Mouse (Mus musculus): Measurements from ENCODE around the gene Nin. TPM values are rescaled to one million over a fixed set of nuclear protein-coding genes. Genes with fewer than 3 reads are reported as not detected.
"Not testable (repeated sequence)": the region's sequence is repeated elsewhere in the genome, so short reads cannot be mapped to it uniquely, and the experiment has no call there.

The Nin gene
- total RNA-seq (2021) = 10 to 100 TPM; 36.7 to 39.8 TPM
- long read RNA-seq, experiment 1, full-length matches to known transcripts = 1 of 8 reads
- long read RNA-seq, experiment 1, partial matches to known transcripts = 1 of 8 reads
- long read RNA-seq, experiment 1, other reads (novel, unspliced or antisense) = 6 of 8 reads
- long read RNA-seq, experiment 2, partial matches to known transcripts = 1 of 10 reads
- long read RNA-seq, experiment 2, other reads (novel, unspliced or antisense) = 9 of 10 reads

GRCm38 (mm10) chr12:70113351-70113750 is at the start of gene Nin:
Nin (minus strand) TSS chr12:70113717.
- DNase-seq (ENCODE audit: low spot score in 2 of 2) = no peak

DNA sequence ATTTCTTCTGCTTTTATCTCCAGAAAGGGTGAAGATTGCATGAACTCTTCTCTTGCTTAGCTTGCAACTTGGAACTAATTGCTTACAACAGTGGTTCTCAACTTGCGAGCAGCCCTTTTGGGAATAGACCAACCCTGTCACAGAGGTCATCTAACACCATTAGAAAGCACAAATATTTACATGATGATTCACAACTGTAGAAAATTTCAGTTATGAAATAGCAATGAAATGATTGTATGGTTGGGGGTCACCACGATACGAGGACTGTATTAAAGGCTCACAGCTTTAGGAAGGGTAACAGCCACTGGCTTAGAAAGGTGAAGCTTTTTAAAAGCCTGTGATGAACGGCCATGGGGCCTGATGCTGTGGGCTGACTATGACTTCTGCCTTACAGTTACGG is 47.5 kb upstream of the Nin start:
- DNase-seq (ENCODE audit: low spot score in 2 of 2) = no peak

GRCm38 (mm10) chr12:70157292-70158066 is 44.0 kb upstream of the Nin start:
- DNase-seq (ENCODE audit: low spot score in 2 of 2) = no peak

DNA sequence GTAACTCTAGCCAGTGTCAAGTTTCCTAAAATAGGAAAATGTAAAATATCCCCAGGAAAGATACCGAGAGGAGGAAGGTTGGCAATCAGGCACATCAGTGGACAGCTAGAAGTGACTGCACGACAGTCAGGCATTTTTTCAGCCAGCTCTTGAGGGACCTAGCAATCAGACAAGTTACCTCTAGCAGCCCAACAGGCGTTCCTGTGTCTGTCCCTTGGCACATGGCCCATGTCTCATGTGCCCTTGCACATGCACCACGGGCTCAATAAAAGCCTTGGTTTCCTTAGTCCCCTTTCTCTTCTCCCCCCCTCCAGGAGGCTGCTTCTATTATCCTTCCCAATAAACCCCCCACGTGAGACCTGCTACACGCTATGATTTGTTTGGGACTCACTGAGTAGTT is 42.7 kb upstream of the Nin start:
- no peak for DNase-seq (ENCODE audit: low spot score in 2 of 2)

DNA sequence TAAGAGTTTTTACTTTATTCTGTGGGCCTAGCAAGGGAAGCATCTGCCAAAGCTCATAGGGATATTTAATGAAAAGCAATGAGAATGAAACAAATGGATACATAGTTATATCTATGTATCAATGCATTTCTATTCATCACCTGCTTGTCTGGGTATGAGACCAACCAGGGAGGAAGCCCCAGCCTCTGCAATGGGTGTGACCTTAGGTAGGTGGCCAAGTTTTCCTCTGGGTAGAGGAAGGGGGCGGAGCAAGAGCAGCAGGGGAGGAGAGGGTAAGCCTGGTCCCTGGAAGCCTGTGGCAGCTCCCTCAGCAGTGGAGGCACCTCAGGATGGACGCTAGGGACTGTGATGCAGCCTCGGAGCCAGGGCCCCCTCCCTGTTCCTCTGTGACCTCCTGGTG is 40.3 kb upstream of the Nin start, which contains the start of gene Abhd12b:
Gene Abhd12b (plus strand): TSS at position 301 of the 400 bp plus-strand sequence.
- no peak for DNase-seq (ENCODE audit: low spot score in 2 of 2)

- DNase-seq (ENCODE audit: low spot score in 2 of 2) = no peak
These were observed 35.2 kb upstream of the Nin start for GRCm38 (mm10) chr12:70148631-70149265.

DNA sequence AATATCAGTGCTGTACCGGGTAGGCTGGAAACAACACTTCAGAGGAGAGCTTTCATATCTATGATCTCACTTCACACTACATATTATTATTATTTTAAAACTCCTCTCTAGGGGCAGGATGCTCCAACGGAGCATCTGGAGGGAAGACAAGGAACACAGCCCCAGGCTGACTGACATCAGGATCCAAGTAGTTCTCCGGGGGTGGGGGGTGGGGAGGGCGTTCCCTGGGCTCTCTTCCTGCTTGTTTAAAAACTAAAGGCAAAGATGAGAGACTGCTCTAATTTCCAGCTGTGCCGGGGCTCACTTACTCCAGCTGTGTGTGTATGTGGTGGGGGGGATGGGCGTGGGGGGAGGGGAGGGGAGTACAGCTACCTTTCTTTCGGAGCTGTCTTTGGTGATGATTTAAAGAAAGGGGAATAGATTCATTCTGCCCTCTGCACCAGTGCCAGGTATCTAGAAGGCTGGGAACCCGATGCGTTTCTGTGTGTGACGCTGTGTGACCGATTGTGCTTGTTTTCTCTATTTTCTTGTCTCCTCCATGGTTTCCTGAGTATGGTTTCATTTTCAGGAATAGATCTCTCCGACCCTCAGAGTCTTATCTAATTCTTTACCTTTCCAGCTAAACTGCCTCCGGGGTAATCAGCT is 34.6 kb upstream of the Nin start:
- DNase-seq (ENCODE audit: low spot score in 2 of 2) = no peak

DNA sequence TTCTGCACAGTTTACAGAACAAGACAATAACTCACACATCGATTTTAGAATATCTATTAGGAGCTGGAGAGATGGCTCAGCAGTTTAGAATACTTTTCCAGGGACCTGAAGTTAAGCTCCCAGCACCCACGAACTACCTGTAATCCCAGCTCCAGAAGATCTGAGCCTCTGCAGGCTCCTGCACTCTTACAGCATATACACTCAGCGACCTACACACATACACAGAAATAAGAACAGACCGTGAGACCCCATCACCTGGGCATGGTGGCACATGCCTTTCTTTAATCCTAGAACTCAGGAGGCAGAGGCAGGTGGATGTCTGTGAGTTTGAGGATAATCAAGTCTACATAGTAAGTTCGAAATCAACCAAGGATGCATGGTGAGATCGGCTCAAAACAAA is 32.1 kb upstream of the Nin start:
- no peak for DNase-seq (ENCODE audit: low spot score in 2 of 2)

GRCm38 (mm10) chr12:70144637-70145448 is 31.3 kb upstream of the Nin start:
- peak in 1 of 2 experiments; percentile 47 for DNase-seq (ENCODE audit: low spot score in 2 of 2)

- DNase-seq (ENCODE audit: low spot score in 2 of 2) = not testable (repeated sequence)
These were observed 30.6 kb upstream of the Nin start for GRCm38 (mm10) chr12:70144106-70144587.

DNA sequence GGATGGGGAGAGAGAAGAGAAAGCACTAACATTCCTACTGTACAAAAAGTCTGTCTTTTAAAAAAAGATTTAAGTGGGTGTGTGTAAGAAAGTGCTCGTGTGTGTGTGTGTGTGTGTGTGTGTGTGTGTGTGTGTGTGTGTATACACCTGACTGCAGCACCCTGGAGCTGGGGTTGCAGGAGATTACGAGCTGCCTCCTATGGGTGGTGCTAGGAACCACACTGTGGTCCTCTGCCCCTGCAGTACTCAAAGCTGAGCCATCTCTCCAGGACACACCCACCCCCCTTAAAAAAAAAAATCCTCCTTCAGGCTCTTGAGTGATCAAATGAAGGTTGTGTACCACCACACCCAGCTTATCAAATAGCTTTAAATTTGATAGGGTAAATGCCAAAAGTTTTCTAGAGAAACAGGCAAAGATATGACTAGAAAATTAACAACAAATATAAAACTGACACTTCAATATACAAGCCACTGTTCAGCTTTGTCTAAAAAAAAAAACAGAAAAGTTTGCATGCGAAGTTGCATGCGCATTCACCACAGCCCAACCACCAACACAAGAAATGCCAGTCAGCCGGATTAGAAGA is 27.6 kb upstream of the Nin start:
- DNase-seq (ENCODE audit: low spot score in 2 of 2) = no peak

DNA sequence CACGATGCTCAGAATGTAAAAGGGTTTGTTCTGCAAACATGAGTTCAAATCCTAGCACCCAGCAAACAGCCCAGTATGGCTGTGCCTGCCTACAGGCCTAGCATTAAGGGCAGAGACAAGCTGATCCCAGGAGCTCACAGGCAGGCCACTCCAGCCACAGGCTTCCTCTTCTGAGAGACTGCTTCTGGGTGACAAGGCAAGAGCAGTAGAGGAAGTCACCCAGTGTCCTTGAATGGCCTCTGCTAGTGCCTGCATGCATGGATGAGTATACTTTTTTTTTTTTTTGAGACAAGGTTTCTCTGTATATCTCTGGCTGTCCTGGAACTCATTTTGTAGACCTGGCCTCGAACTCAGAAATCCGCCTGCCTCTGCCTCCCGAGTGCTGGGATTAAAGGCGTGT is 27.0 kb upstream of the Nin start:
- DNase-seq (ENCODE audit: low spot score in 2 of 2) = no peak

DNA sequence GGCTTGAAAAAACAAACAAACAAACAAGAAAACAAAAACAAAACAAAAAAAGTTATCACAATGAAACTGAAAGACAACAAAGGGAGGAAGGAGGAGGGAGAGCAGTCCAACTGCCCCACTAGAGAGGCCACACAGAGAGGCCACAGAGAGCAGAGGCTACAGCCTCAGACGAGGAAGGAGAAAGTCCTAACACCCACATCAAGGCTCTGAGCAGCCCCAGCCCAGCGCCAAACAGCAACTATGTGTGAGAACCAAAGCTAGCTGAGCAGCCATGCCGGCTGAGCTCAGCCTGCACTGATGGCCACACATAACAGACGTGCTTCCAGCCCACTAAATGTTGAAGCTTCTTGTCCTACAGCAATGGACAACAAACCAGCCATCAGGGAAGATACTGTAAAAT is 26.4 kb upstream of the Nin start:
- no peak for DNase-seq (ENCODE audit: low spot score in 2 of 2)

DNA sequence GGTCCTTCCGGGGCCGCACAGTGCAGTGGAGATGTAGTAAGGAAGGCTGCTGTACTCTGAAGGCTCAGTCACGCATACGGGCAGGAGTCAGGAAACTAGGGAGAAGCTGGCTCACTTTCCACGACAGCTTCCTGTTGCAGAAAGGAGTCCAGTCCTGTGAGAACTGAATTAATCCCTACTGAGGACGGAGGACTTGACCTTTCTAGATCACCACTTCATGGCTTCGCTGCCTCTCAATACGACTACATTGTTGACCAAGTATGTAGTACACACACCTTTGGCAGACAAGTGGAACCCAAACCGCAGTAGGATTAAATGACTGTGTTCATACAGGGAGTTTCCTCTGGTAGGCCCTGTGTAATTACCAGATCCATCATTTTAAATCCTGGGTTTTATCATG is 24.1 kb upstream of the Nin start:
- DNase-seq (ENCODE audit: low spot score in 2 of 2) = no peak

DNA sequence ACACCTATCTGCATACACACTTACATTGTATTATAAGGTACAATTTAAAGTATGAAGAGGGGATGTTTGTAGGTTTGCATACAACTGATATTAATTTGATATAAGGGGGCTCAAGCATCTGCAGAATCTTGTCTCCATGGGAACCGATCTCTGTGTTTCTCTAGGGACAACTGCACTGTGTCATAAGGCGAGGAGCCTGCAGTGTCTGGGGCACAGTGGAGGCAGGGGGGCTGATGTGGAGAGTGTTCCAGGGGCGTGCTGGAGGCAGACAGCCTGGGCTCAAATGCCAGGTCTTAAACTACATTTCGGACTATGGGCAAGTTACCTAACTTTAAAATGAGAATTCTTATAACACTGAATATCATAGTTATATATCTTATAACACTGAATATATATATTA is 23.6 kb upstream of the Nin start:
- DNase-seq (ENCODE audit: low spot score in 2 of 2) = no peak

GRCm38 (mm10) chr12:70136185-70136756 is 22.8 kb upstream of the Nin start:
- no peak for DNase-seq (ENCODE audit: low spot score in 2 of 2)

DNA sequence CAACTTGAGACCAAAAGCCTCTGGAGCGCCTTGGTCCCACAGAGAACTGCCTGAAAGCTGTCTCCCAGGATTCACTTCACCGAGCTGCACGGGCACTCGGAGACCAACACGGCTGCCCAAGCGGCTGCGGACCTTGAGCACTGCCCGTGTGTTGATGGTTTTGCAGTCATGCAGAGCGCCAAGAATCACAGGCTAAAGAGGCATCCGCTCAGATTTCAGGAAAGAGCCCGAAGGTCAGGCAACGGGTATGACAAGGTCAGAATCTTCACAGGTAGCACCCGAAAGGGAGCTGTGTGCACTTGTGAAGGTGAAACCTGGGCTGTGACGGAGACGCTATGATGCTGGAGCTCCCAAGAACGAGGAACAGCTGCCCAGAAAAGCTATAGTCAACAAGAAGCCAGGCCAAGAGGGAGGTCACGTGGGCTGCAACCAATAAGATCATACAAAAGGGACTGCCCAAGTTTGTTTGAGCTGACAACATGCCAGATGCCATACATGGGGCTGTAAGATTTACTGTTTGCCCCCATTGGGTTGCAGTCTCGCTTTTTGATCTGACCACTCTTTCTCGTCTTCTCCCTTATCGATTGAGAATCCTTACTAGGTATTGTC is 21.2 kb upstream of the Nin start:
- no peak for DNase-seq (ENCODE audit: low spot score in 2 of 2)

GRCm38 (mm10) chr12:70131042-70131675 is 17.6 kb upstream of the Nin start:
- DNase-seq (ENCODE audit: low spot score in 2 of 2) = peak; percentile 50 to 64

DNA sequence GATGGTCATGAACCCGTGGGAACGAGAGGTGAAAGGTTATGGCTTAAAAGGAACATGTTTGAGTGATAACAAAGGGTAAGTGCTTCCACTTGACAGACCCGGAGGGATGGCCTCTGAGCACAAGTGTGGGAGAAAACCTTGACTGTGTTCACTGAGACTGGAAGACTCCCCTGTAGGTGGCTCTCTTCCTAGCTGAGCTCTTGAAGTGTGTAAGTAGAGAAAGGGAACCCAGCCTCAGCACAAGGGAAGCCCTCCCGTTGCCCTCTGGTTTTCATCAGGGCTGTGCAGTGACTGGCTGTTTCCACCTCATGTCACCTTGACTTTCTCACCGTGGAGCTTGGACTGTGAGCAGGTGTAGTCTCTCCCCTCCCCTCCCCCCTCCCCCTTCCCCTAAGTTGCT is 15.6 kb upstream of the Nin start:
- no peak for DNase-seq (ENCODE audit: low spot score in 2 of 2)
